Mouse (Mus musculus) lung, embryonic 14.5 days (tissue): ENCODE measurements at regions not wholly inside any gene's neighbourhood (a gene's known extent, or its start where the extent isn't known, plus 50 kb on each side); places are given as distances from the start of the nearest gene placed in this dataset.

ENCODE experiments used
- ATAC-seq: fragments of 200-750 bp; cut with Nextera tagmentation; 2 replicates; pipeline ENCODE4 v1.8.0; 2017; ENCODE audit warnings: mild to moderate bottlenecking, moderate TSS enrichment, moderate library complexity; ENCODE audit not compliant: insufficient read depth
- DNase-seq: peaks from one replicate; pipeline ENCODE4 v3.0.0-alpha.2; 2015
- H3K27ac ChIP-seq: fragments of 300-500 bp; sonication (generic); 2 replicates; pipeline ENCODE4 v1.5.1; 2014; ENCODE audit warnings: low read depth, mild to moderate bottlenecking, moderate library complexity
- H3K27me3 ChIP-seq: fragments of 300-500 bp; sonication (generic); 2 replicates; pipeline ENCODE4 v1.6.1; 2014; ENCODE audit warnings: low read length, control low read depth; ENCODE audit not compliant: insufficient read depth
- H3K36me3 ChIP-seq: fragments of 300-500 bp; sonication (generic); 2 replicates; pipeline ENCODE4 v1.6.1; 2014; ENCODE audit warnings: control low read depth; ENCODE audit not compliant: insufficient read depth
- H3K4me1 ChIP-seq: fragments of 300-500 bp; sonication (generic); 2 replicates; pipeline ENCODE4 v1.6.1; 2014; ENCODE audit warnings: antibody characterized with exemption, control low read depth; ENCODE audit not compliant: insufficient read depth
- H3K4me2 ChIP-seq: fragments of 300-500 bp; sonication (generic); 2 replicates; pipeline ENCODE4 v1.6.1; 2014; ENCODE audit warnings: mild to moderate bottlenecking
- H3K4me3 ChIP-seq: fragments of 300-500 bp; sonication (generic); 2 replicates; pipeline ENCODE4 v1.5.1; 2014; ENCODE audit warnings: low read depth, low read length
- H3K9ac ChIP-seq: fragments of 300-500 bp; sonication (generic); 2 replicates; pipeline ENCODE4 v1.6.1; 2014
- H3K9me3 ChIP-seq: fragments of 300-500 bp; sonication (generic); 2 replicates; pipeline ENCODE4 v1.6.1; 2016; ENCODE audit warnings: low read depth, low read length, control low read depth
- CTCF ChIP-seq: IDR thresholded peaks from 2 replicates; pipeline ENCODE4 v1.5.1; 2016; ENCODE audit warnings: antibody characterized with exemption, low read depth
- WGBS: fragments of 180-500 bp; shearing (Covaris S2); extraction: QIAGEN DNeasy Blood & Tissue Kit; methylation state at CpG from one replicate; pipeline ENCODE4 v1.1.7; 2014; 5-methylcytosine and 5-hydroxymethylcytosine counted together

- Histone ChIP-seq H3K27me3 (no peaks in the 10 kb centered on the region), H3K27ac (no peak overlapping the region), H3K4me2 (no peak overlapping the region), H3K9ac (no peak overlapping the region), H3K9me3 (no peaks in the 10 kb centered on the region), H3K36me3 (no peaks in the 10 kb centered on the region), H3K4me1 (no peaks in the 10 kb centered on the region), H3K4me3 (no peak overlapping the region)
- DNase-seq (no peak), ATAC-seq (no peak)
- TF ChIP-seq CTCF: no peak
- 76% methylated on average over 4 of the region's 4 CpGs for WGBS
These were observed 669.2 kb downstream of the Rab28 start for GRCm38 (mm10) chr5:41038790-41039189.

GRCm38 (mm10) chr5:41006692-41007091 is 701.3 kb downstream of the Rab28 start:
- Histone ChIP-seq H3K4me3 (no peak overlapping the region), H3K9me3 (no peaks in the 10 kb centered on the region), H3K27me3 (no peaks in the 10 kb centered on the region), H3K4me1 (no peaks in the 10 kb centered on the region), H3K4me2 (no peak overlapping the region), H3K27ac (no peak overlapping the region), H3K36me3 (no peaks in the 10 kb centered on the region), H3K9ac (no peak overlapping the region)
- 55% methylated on average over 3 of the region's 3 CpGs for WGBS
- TF ChIP-seq CTCF: peak; percentile 58
- peak; percentile 37 for DNase-seq
- ATAC-seq: no peak

GRCm38 (mm10) chr5:40986562-40986961 is 721.4 kb downstream of the Rab28 start:
- no peak for TF ChIP-seq CTCF
- Histone ChIP-seq H3K9ac (no peak overlapping the region), H3K4me3 (no peak overlapping the region), H3K27me3 (no peaks in the 10 kb centered on the region), H3K9me3 (no peaks in the 10 kb centered on the region), H3K4me2 (no peak overlapping the region), H3K4me1 (no peaks in the 10 kb centered on the region), H3K36me3 (no peaks in the 10 kb centered on the region), H3K27ac (no peak overlapping the region)
- ATAC-seq (no peak), DNase-seq (no peak)
- WGBS: 58% methylated on average over 7 of the region's 7 CpGs

GRCm38 (mm10) chr5:40974892-40975291 is 733.1 kb downstream of the Rab28 start:
- no peak for TF ChIP-seq CTCF
- no peaks in the 10 kb centered on the region for H3K36me3 ChIP-seq
- H3K27me3 ChIP-seq: no peaks in the 10 kb centered on the region
- H3K4me2 ChIP-seq: no peak overlapping the region
- no peaks in the 10 kb centered on the region for H3K4me1 ChIP-seq
- no peak overlapping the region for H3K9ac ChIP-seq
- DNase-seq (no peak), ATAC-seq (no peak)
- WGBS: 85% methylated on average over 1 of the region's 1 CpGs
- H3K9me3 ChIP-seq: no peaks in the 10 kb centered on the region
- no peak overlapping the region for H3K27ac ChIP-seq
- H3K4me3 ChIP-seq: no peak overlapping the region

- H3K27ac ChIP-seq: no peak overlapping the region
- no peaks in the 10 kb centered on the region for H3K4me1 ChIP-seq
- H3K9ac ChIP-seq: no peak overlapping the region
- 2% methylated on average over 4 of the region's 4 CpGs for WGBS
- no peak overlapping the region for H3K4me2 ChIP-seq
- DNase-seq (peak; percentile 78), ATAC-seq (peak; percentile 92)
- TF ChIP-seq CTCF: peak; percentile 80
- no peak overlapping the region for H3K4me3 ChIP-seq
- H3K9me3 ChIP-seq: no peaks in the 10 kb centered on the region
- no peaks in the 10 kb centered on the region for H3K27me3 ChIP-seq
- H3K36me3 ChIP-seq: no peaks in the 10 kb centered on the region
These were observed 754.9 kb downstream of the Rab28 start for GRCm38 (mm10) chr5:40952901-40953595.

GRCm38 (mm10) chr5:40929127-40929526 is 778.8 kb downstream of the Rab28 start:
- 75% methylated on average over 3 of the region's 3 CpGs for WGBS

GRCm38 (mm10) chr5:40920920-40921319 is 787.0 kb downstream of the Rab28 start:
- Histone ChIP-seq H3K4me2 (no peak overlapping the region), H3K4me1 (no peaks in the 10 kb centered on the region), H3K27ac (no peak overlapping the region), H3K27me3 (no peaks in the 10 kb centered on the region), H3K9me3 (no peaks in the 10 kb centered on the region), H3K4me3 (no peak overlapping the region), H3K9ac (no peak overlapping the region), H3K36me3 (no peaks in the 10 kb centered on the region)
- 78% methylated on average over 2 of the region's 2 CpGs for WGBS
- ATAC-seq: no peak
- TF ChIP-seq CTCF: no peak
- DNase-seq: no peak

More at GRCm38 (mm10) chr5:40929127-40929526, 778.8 kb downstream of the Rab28 start:
- Histone ChIP-seq H3K27me3 (no peaks in the 10 kb centered on the region), H3K27ac (no peak overlapping the region), H3K4me3 (no peak overlapping the region), H3K4me1 (no peaks in the 10 kb centered on the region), H3K9ac (no peak overlapping the region), H3K36me3 (no peaks in the 10 kb centered on the region), H3K9me3 (no peaks in the 10 kb centered on the region), H3K4me2 (no peak overlapping the region)
- DNase-seq: no peak
- no peak for ATAC-seq
- no peak for TF ChIP-seq CTCF
